9 mouse cellular contexts compared by ENCODE assay signal in genomic region chr5:137287032-137287952, GRCm38 (mm10). TPM values are rescaled to one million over a fixed set of nuclear protein-coding genes. Genes with fewer than 3 reads are reported as not detected.
DNase-seq lines count a peak whose midpoint lies in the region; ATAC-seq lines count a peak whose summit lies in the region.
"Had no signal": no experiment of that assay in that cellular context is flagged by ENCODE, and none has a peak within 500 bp of the region (broad histone marks: within the 10 kb centered on the region; RNA-seq: fewer than 3 reads in every experiment).

Gene Ache (plus strand): TSS chr5:137287519.

- H3K9ac ChIP-seq in kidney, embryonic 16.5 days (replicated peaks; ENCODE audit: low read length), result peak within 1 kb of the TSS; percentile 31
- H3K9ac ChIP-seq in midbrain, embryonic 12.5 days (replicated peaks), result peak within 1 kb of the TSS; percentile 59

- peaks cover 46% of the 10 kb centered on the region for H3K27me3 ChIP-seq in kidney, embryonic 16.5 days (ENCODE audit: insufficient read depth, low read length)
- H3K27me3 ChIP-seq in midbrain, embryonic 12.5 days, result peaks cover 55% of the 10 kb centered on the region

- peaks cover 28% of the 10 kb centered on the region for H3K4me1 ChIP-seq in kidney, embryonic 16.5 days (ENCODE audit: insufficient read depth, low read length)
- peaks cover 36% of the 10 kb centered on the region for H3K4me1 ChIP-seq in midbrain, embryonic 12.5 days

- 1% methylated on average over 40 of the region's 40 CpGs for WGBS in kidney, embryonic 16.5 days
- WGBS in midbrain, embryonic 12.5 days, result 0% methylated on average over 40 of the region's 40 CpGs

- H3K4me2 ChIP-seq in kidney, embryonic 16.5 days (replicated peaks; ENCODE audit: low read depth, low read length), result peak within 1 kb of the TSS; percentile 75
- peak within 1 kb of the TSS; percentile 95 for H3K4me2 ChIP-seq in midbrain, embryonic 12.5 days (replicated peaks)

- intact Hi-C loops in gastrocnemius, postnatal 36 days (cut with DNase I), result loop anchor here (2.0 kb wide), 1 partner anchor 156 kb away; no protein-coding TSS in a partner anchor

- DNase-seq in kidney, adult 11 months, result no peak
- DNase-seq in embryo, embryonic 9.5 days (ENCODE audit: extremely low spot score), result peak; percentile 65
- DNase-seq in gastrocnemius, postnatal 36 days, result no peak
- peak; percentile 57 to 61 for DNase-seq in layer of hippocampus, postnatal 25 days (ENCODE audit: extremely low spot score in 1 of 2, low spot score in 1 of 2)
- DNase-seq in telencephalon, adult 2 months (ENCODE audit: low read depth, low spot score), result peak; percentile 75

- H3K36me3 ChIP-seq in kidney, embryonic 16.5 days (ENCODE audit: insufficient read depth, low read length), result no peaks in the 10 kb centered on the region
- no peaks in the 10 kb centered on the region for H3K36me3 ChIP-seq in midbrain, embryonic 12.5 days

- ATAC-seq in kidney, embryonic 16.5 days (ENCODE audit: low FRiP score, low TSS enrichment), result peak; percentile 32
- ATAC-seq in activated CD4-positive, CD25-positive, alpha-beta regulatory T cell, adult 4 months, result peak; percentile 16
- peak; percentile 47 for ATAC-seq in midbrain, embryonic 12.5 days (ENCODE audit: low FRiP score, low read depth)

- peak within 1 kb of the TSS; percentile 45 for H3K4me3 ChIP-seq in kidney, embryonic 16.5 days (ENCODE audit: low read length)
- H3K4me3 ChIP-seq in midbrain, embryonic 12.5 days, result peak within 1 kb of the TSS; percentile 49

- no peak within 1 kb of the TSS for H3K27ac ChIP-seq in kidney, embryonic 16.5 days (ENCODE audit: low read length)
- peak within 1 kb of the TSS; percentile 52; the same call in 1 of the 2 replicates for H3K27ac ChIP-seq in midbrain, embryonic 12.5 days (replicated peaks)
- H3K27ac ChIP-seq: macrophage had no signal

- no peaks in the 10 kb centered on the region for H3K9me3 ChIP-seq in kidney, embryonic 16.5 days (ENCODE audit: low read length)
- H3K9me3 ChIP-seq in midbrain, embryonic 12.5 days, result no peaks in the 10 kb centered on the region

RNA-seq across cellular contexts. Expression of gene Ache, which starts in this region (rescaled TPM):
- polyA plus RNA-seq in kidney, embryonic 16.5 days (2015; fragmentation: Nextera tagmentation; extraction: Ambion mirVana), result 3.0 and 3.1 TPM in 2 replicates
- polyA plus RNA-seq in activated CD4-positive, CD25-positive, alpha-beta regulatory T cell, adult 4 months (2017; shearing (Covaris generic)), result not detected
- 10 to 100 TPM; 25.2 to 41.2 TPM for total RNA-seq in gastrocnemius, postnatal 36 days (2021)
- total RNA-seq in layer of hippocampus, postnatal 25 days (2021), result 10 to 100 TPM; 63.8 to 67.6 TPM
- polyA plus RNA-seq in midbrain, embryonic 12.5 days (2016; fragmentation: Nextera tagmentation; extraction: Ambion mirVana), result 5.0 and 5.3 TPM in 2 replicates

Comparison
In these comparisons a context has a peak if more than half of its experiments do, and no peak if none do; other contexts are left out.
1. Peak in ATAC-seq in activated CD4-positive, CD25-positive, alpha-beta regulatory T cell, adult 4 months; RNA of the gene not detected or under 1 TPM.
2. DNase-seq: peak in embryo, embryonic 9.5 days (single experiment), layer of hippocampus, postnatal 25 days (2 of 2) and telencephalon, adult 2 months (single experiment); none in kidney, adult 11 months (single experiment) and gastrocnemius, postnatal 36 days (0 of 2).
3. Peak in every context shown above with its lines, with median percentiles within 50 percentile points of each other: ATAC-seq.